Mouse (Mus musculus): ENCODE measurements around the gene Taok1.
A peak's percentile ranks its signal among the peaks of the same experiment; 100 is the strongest.

The Taok1 gene

DNA sequence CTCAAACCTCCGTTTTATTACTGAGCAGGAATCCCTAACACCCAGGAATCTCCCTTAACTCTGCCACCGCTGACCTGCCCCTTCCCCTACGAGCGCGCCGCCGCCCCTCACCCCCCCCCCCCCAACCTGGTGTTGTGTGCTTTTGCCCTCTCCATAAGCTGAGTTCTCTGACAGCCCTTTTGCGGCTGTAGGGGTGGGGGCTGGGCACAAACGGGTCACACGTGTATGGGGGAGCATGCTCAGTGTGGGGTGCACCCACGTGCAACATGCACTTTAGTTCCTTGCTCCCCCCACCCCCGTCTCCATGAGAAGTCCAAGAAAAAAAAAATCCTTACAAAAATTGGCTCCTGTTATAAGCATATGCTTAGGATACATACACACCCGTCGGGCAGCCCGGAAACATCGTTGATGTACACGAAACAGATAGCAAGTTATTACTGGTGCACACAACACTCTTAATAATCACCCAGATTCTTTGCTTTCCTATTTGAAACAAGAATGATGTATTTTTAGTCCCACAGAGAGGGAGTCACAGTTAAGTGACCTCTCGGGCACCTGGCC, 115.2 kb downstream of the Taok1 start:
- DNase-seq (ENCODE audit: low spot score) = peak; percentile 16

DNA sequence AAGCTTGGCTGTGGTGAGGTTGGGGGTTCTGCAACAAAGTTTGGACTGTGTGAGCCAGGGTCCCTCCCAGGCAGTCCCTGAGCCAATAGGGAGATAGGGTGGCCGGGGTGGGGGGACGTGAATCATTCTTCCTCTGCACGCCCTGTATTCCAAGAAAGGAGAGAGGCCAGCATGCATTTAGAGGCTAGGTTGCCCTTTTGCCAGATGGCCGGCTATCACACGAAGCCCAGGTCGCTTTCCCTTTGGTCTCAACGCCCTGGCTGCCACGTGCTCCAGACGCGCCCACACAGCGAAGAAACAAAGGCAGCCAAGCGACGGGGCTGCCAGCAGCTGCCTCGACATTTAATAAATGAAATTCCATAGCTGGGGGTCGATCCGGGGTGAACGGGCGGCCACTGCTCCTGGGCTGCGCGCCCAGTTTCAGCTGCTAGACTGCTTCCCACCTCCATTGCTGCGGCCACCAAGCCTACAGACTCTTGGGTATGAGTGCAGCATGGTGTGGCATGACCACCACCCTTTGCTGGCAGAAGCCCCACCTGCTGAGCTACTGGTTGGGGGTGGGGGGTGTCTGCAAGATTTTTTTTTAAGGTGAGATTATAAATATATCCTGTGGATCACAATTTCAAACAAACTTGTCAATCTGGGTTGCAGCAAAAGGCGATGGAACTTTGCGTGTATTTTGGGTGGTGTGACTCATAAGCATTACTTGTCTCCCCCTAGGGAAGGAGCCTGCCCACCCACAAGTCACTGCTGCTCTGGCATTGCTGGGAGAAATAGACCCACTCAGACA, 115.9 kb downstream of the Taok1 start:
- DNase-seq (ENCODE audit: low spot score) = peak; percentile 61

DNA sequence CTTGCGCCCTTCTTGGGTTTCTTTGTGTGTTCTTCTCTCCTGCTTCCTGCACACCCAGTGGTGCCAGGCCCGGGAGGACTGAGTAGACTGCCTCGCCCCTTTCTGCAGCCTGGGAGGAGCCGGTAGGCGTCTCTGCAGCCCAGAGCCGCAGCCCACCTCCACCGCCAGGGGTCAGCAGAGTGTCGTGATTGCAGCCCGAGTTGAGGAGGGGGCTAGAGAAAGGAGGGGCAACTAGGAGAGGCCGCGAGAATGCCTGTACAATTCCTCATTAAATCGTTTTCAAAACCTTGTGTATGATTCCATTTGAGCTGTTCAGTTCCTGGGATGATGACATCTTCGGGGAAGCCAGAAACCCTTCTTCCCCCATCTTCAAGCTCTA, 116.5 kb downstream of the Taok1 start:
- DNase-seq (ENCODE audit: low spot score) = peak; percentile 90

- DNase-seq (ENCODE audit: low spot score) = no peak
Measured at GRCm38 (mm10) chr11:77490451-77490850, 117.2 kb downstream of the Taok1 start.

- peak; percentile 80 for DNase-seq (ENCODE audit: low spot score)
Measured at GRCm38 (mm10) chr11:77489591-77490235, 117.9 kb downstream of the Taok1 start, which contains the start of gene Ankrd13b. Gene Ankrd13b, minus strand, starts transcription at chr11:77489678.

- no peak for DNase-seq (ENCODE audit: low spot score)
Measured at GRCm38 (mm10) chr11:77488771-77489581, 118.6 kb downstream of the Taok1 start.

DNA sequence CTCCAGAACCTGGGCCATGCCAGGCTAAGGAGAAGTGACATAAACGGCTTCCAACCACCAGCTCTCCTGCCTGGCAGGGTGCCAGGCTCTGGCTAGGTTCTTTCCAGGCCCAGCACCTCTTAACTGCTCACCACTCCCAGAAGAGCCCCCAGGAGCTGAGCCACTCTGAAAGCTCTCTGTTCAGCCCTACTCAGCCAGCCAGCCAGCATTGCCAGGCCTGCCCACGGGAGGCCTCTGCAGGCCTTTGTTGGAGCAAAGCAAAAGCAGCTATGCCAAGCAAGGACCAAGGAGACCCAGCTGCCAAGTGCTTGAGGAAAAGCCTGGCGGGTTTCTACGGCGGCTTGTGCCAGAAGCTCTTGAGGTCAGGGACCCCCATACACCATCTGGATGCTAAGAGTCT, 120.8 kb downstream of the Taok1 start:
- peak; percentile 16 for DNase-seq (ENCODE audit: low spot score)

DNA sequence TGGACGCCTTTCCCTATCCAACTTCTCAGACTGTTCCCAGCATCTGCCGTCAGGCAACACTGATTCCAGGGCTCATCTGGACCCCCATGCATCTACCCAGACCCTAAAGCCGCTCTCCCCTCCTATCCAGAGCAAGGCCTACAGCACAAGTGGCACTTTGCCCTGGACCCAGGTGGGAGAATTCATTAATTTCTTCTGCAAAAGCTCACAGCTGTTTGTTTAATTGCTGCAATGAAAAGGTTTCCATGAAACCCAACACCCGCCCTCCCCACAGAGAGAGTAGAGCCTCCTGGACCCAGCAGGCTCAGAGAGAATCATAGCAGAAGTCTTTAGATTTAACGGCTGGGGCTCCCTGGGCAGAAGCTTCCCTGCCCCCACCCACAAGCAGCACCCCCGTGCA, 122.4 kb downstream of the Taok1 start:
- DNase-seq (ENCODE audit: low spot score) = no peak

DNA sequence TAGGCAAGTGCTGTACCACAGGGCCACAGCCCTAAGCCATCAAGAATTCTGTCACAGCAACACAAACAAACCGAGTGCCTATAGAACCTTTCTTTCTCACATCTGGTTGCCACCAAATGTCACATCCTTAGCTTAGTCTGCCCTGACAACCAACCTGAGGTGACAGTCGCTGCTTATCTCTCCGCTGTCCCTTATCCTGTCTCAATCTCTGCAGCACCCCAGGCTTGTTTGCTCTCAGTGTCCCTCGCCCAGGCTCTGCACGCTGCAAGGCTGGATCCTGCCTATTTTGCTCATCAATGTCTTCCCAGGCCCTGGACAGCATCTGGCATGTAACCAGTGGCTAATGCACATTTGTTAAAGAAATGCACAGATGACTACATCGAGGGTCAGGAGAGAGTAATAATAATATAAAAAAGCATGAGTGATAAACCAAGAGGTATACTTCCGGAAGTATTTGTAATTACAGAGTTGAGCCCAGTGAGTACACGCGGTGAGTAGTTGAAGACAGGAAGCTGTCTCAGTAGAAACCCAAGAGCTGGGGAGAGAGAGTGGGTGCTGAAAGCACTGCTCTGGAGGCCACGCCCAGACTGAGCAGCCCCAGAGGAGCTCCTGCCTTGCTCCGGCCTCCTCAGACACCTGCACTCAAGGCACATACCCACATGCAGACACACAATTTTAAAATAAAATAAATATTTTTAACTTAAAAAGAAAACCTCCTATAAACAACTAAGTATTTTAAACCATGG, 123.9 kb downstream of the Taok1 start:
- DNase-seq (ENCODE audit: low spot score) = no peak

DNA sequence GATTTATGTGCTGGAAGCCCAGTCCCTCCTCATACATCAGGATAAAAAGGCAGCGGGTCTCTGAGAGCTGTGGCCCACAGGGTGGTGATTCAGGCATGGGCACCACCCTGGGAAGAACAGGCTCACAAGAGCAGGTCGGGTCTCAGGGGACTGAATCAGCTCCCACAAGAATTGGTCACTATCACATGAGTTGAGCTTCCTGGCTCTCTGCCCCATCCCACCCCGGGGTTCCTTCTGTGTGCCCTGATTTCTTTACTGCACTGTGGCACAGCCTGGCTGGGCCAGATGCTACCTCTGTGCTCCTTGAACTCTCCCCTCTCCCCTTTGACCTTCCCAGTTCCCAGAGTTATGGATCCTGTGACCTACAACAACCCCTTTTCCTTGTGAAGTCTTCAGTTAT, 124.6 kb downstream of the Taok1 start:
- no peak for DNase-seq (ENCODE audit: low spot score)

All from ovary, postnatal 36 days (tissue).